Mouse (Mus musculus): ENCODE data around the gene Ell. TPM values are rescaled to one million over a fixed set of nuclear protein-coding genes. Genes with fewer than 3 reads are reported as not detected.

Gene Ell
- polyA plus RNA-seq, 1 experiment = 12.4 TPM

- TF ChIP-seq POLR2A (IDR thresholded peaks at IDR 0.05; ENCODE audit: insufficient read depth, low read length) (no peak), EP300 (IDR thresholded peaks at IDR 0.05; ENCODE audit: insufficient read depth, low read depth, low read length) (no peak), CTCF (IDR thresholded peaks at IDR 0.05; ENCODE audit: low read depth, low read length) (peak; percentile 20)
- Histone ChIP-seq H3K36me3 (ENCODE audit: control insufficient read depth, insufficient read depth, low read length, poor library complexity, severe bottlenecking) (peaks cover 18% of the 10 kb centered on the region), H3K4me3 (ENCODE audit: low read depth, low read length) (peak overlapping the region; percentile 79), H3K27ac (ENCODE audit: insufficient read depth, low read length) (peak overlapping the region; percentile 98), H3K9ac (ENCODE audit: low read depth, poor library complexity, severe bottlenecking) (peak overlapping the region; percentile 91), H3K27me3 (ENCODE audit: control insufficient read depth, insufficient read depth, low read length, poor library complexity, severe bottlenecking) (no peaks in the 10 kb centered on the region), H3K4me1 (ENCODE audit: control insufficient read depth, insufficient read depth, low read length) (peaks cover 3% of the 10 kb centered on the region), H3K9me3 (replicated peaks; ENCODE audit: control insufficient read depth, insufficient read depth, low read length, poor library complexity, severe bottlenecking) (no peaks in the 10 kb centered on the region)
Measured at GRCm38 (mm10) chr8:70522592-70523403, 16.5 kb upstream of the Ell start.

DNA sequence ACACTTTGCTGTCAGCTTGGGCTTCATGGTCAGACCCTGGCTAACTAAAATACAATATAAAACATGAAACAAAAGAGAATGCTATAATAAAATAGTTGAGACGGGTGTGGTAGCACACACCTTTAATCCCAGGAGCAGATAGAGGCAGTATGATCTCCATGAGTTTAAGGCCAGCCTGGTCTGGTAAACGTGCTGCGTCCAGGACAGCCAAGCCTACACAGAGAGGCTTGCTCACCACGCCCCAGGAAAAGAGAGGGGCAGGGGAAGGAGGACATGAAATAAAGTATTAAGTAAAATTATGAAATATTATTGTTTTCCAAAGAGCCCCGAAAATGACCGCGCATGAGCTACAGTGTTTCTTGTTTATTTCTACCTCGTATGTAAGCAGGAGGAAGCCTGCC is 12.1 kb upstream of the Ell start:
- Histone ChIP-seq H3K9ac (ENCODE audit: low read depth, poor library complexity, severe bottlenecking) (peak overlapping the region; percentile 94), H3K9me3 (replicated peaks; ENCODE audit: control insufficient read depth, insufficient read depth, low read length, poor library complexity, severe bottlenecking) (no peaks in the 10 kb centered on the region), H3K36me3 (ENCODE audit: control insufficient read depth, insufficient read depth, low read length, poor library complexity, severe bottlenecking) (peaks cover 17% of the 10 kb centered on the region), H3K4me3 (ENCODE audit: low read depth, low read length) (peak overlapping the region; percentile 77), H3K4me1 (ENCODE audit: control insufficient read depth, insufficient read depth, low read length) (peaks cover 3% of the 10 kb centered on the region), H3K27me3 (ENCODE audit: control insufficient read depth, insufficient read depth, low read length, poor library complexity, severe bottlenecking) (no peaks in the 10 kb centered on the region), H3K27ac (ENCODE audit: insufficient read depth, low read length) (0 out of 2 replicates have a peak overlapping the region, but pooled peaks have one; percentile 36)
- TF ChIP-seq POLR2A (IDR thresholded peaks at IDR 0.05; ENCODE audit: insufficient read depth, low read length) (no peak), CTCF (IDR thresholded peaks at IDR 0.05; ENCODE audit: low read depth, low read length) (no peak), EP300 (IDR thresholded peaks at IDR 0.05; ENCODE audit: insufficient read depth, low read depth, low read length) (no peak)

DNA sequence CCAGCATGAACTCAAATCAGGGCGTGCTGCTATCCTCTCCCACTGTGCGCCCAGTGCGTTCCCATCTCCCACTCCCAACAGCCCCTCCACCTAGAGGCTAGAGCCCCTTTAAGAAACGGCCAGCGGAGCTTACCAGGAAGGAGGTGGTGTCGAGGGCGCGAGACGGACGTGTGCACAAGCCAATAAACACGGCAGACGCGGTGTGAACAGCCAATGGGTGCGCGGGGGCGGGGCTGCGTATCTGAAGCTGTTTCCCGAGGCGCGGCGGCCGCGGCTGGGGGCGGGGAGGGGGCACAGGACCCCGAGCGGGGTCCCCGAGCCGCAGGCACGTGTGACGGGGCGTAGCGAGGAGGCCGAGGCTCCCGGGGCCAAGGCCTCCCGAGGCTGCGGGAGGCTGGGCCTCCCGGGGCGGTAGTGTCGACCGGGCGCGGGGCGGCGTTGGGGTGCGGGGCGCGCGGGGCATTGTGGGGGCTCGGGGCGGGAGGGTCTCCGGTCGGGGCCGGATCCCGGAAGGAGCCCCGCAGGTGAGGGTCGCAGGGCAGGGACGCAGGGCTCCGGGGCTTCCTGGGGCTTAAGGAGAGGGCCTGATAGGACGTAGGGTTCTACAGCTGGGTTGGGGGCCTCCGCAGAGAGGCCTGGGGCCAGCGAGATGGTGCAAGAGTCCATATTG is 11.6 kb upstream of the Ell start, which contains the start of the genes Fkbp8 and Kxd1:
Fkbp8 (plus strand) TSS at position 213 of the 670 bp plus-strand sequence.
Kxd1 (minus strand) TSS at position 445 of the 670 bp plus-strand sequence.
- peak within 1 kb of the TSS; percentile 84 for H3K27ac ChIP-seq (ENCODE audit: insufficient read depth, low read length)
- TF ChIP-seq EP300 (IDR thresholded peaks at IDR 0.05; ENCODE audit: insufficient read depth, low read depth, low read length) (no peak), POLR2A (IDR thresholded peaks at IDR 0.05; ENCODE audit: insufficient read depth, low read length) (peak; percentile 77)
- no peaks in the 10 kb centered on the region for H3K27me3 ChIP-seq (ENCODE audit: control insufficient read depth, insufficient read depth, low read length, poor library complexity, severe bottlenecking)
- H3K36me3 ChIP-seq (ENCODE audit: control insufficient read depth, insufficient read depth, low read length, poor library complexity, severe bottlenecking) = peaks cover 20% of the 10 kb centered on the region
- peak within 1 kb of the TSS; percentile 99 for H3K4me3 ChIP-seq (ENCODE audit: low read depth, low read length)
- H3K4me1 ChIP-seq (ENCODE audit: control insufficient read depth, insufficient read depth, low read length) = peaks cover 3% of the 10 kb centered on the region
- peak within 1 kb of the TSS; percentile 94 for H3K9ac ChIP-seq (ENCODE audit: low read depth, poor library complexity, severe bottlenecking)
- H3K9me3 ChIP-seq (replicated peaks; ENCODE audit: control insufficient read depth, insufficient read depth, low read length, poor library complexity, severe bottlenecking) = no peaks in the 10 kb centered on the region

DNA sequence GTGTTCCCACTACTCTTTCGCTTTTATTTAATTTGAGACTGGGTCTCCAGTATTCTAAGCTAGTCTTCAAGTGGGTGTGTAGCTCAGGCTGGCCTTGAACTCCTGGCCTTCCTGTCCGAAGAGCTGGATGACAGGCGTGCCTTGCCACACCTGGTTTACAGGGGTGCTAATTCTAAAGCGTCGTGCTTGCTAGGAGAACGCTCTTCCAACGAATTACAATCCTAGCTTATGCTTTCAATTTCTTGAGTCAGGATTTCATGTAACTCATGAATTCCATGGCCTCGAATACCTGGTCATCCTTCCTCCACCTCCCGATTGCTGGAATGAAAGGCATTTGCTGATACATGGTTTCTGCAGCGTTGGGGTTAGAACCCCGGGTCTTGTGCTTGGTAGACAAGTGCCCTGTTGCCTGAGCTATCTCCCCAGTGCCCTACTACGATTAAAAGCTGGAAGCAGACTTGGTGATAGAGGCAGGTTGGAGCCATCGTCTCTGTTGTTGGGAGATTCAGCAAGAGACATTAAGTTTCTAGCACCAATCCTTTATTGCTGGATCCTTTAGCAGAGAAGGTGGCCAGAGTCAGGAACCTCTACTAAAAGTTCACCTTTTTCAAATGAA is 11.0 kb upstream of the Ell start:
- H3K4me3 ChIP-seq (ENCODE audit: low read depth, low read length) = peak overlapping the region; percentile 99
- H3K9ac ChIP-seq (ENCODE audit: low read depth, poor library complexity, severe bottlenecking) = peak overlapping the region; percentile 94
- H3K27ac ChIP-seq (ENCODE audit: insufficient read depth, low read length) = peak overlapping the region; percentile 84
- no peaks in the 10 kb centered on the region for H3K27me3 ChIP-seq (ENCODE audit: control insufficient read depth, insufficient read depth, low read length, poor library complexity, severe bottlenecking)
- peaks cover 3% of the 10 kb centered on the region for H3K4me1 ChIP-seq (ENCODE audit: control insufficient read depth, insufficient read depth, low read length)
- H3K36me3 ChIP-seq (ENCODE audit: control insufficient read depth, insufficient read depth, low read length, poor library complexity, severe bottlenecking) = peaks cover 24% of the 10 kb centered on the region
- no peaks in the 10 kb centered on the region for H3K9me3 ChIP-seq (replicated peaks; ENCODE audit: control insufficient read depth, insufficient read depth, low read length, poor library complexity, severe bottlenecking)
- TF ChIP-seq EP300 (IDR thresholded peaks at IDR 0.05; ENCODE audit: insufficient read depth, low read depth, low read length) = no peak
- TF ChIP-seq POLR2A (IDR thresholded peaks at IDR 0.05; ENCODE audit: insufficient read depth, low read length) = no peak
- TF ChIP-seq CTCF (IDR thresholded peaks at IDR 0.05; ENCODE audit: low read depth, low read length) = no peak

DNA sequence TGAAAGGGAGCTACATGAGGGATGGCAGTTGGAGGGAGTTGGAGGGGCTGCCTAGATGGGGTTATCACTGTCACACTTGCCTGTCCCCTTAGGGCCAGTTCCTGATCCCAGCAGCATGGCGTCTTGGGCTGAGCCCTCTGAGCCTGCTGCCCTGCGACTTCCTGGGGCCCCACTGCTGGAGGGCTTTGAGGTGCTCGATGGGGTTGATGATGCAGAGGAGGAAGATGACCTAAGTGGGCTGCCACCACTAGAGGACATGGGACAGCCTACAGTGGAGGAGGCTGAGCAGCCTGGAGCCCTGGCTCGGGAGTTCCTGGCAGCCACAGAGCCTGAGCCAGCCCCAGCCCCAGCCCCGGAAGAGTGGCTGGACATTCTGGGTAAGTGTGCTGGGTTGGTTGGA is 10.0 kb upstream of the Ell start:
- TF ChIP-seq POLR2A (IDR thresholded peaks at IDR 0.05; ENCODE audit: insufficient read depth, low read length) = no peak
- H3K4me3 ChIP-seq (ENCODE audit: low read depth, low read length) = no peak overlapping the region
- peaks cover 28% of the 10 kb centered on the region for H3K36me3 ChIP-seq (ENCODE audit: control insufficient read depth, insufficient read depth, low read length, poor library complexity, severe bottlenecking)
- no peaks in the 10 kb centered on the region for H3K27me3 ChIP-seq (ENCODE audit: control insufficient read depth, insufficient read depth, low read length, poor library complexity, severe bottlenecking)
- no peak overlapping the region for H3K9ac ChIP-seq (ENCODE audit: low read depth, poor library complexity, severe bottlenecking)
- H3K9me3 ChIP-seq (replicated peaks; ENCODE audit: control insufficient read depth, insufficient read depth, low read length, poor library complexity, severe bottlenecking) = no peaks in the 10 kb centered on the region
- H3K27ac ChIP-seq (ENCODE audit: insufficient read depth, low read length) = no peak overlapping the region
- peaks cover 3% of the 10 kb centered on the region for H3K4me1 ChIP-seq (ENCODE audit: control insufficient read depth, insufficient read depth, low read length)
